Mouse (Mus musculus) large intestine, adult 2 months (tissue): Measurements from ENCODE around the gene Vmn1r120. TPM values are rescaled to one million over a fixed set of nuclear protein-coding genes. Genes with fewer than 3 reads are reported as not detected.
"Not testable (repeated sequence)": the region's sequence is repeated elsewhere in the genome, so short reads cannot be mapped to it uniquely, and the experiment has no call there.

ENCODE experiments used
- DNase-seq: peaks from one replicate; pipeline ENCODE4 v3.0.0-alpha.2; 2012; ENCODE audit warnings: low read depth, low spot score
- WGBS: fragments of 180-500 bp; shearing (Covaris S2); methylation state at CpG from one replicate; pipeline ENCODE4 v1.1.7; 2018; 5-methylcytosine and 5-hydroxymethylcytosine counted together
- polyA plus RNA-seq: library from polyadenylated mRNA; depleted of rRNA; stranded (reverse); fragments of >200 nt; gene quantifications from 2 replicates; pipeline ENCODE4 v1.2.3, GENCODE M21; 2012; rRNA removed

Vmn1r120 gene
- polyA plus RNA-seq: not detected in 2 replicates

GRCm38 (mm10) chr7:21053684-21054083 is at the start of gene Vmn1r120:
TSS of gene Vmn1r120 (minus strand) at chr7:21053784.
- 84% methylated on average over 1 of the region's 1 CpGs for WGBS
- DNase-seq: not testable (repeated sequence)

DNA sequence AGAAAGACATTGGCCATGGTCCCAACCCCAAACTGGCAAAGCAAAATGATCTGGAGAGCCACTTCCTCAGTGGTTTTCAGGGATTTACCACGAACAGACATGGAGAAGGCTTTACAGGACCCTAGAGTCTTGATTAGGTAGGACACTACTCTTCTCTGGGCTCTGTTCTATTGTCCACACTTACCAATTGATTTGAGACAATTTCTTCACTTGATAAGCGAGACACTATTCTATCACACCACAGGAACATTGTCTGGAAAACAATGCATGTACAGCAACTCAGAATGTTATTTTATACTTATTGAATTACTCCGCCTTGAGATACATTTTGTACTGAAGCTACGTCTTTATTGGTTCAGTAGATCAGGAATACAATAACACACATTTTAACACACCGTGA is 44.8 kb upstream of the Vmn1r120 start, which contains the start of gene Vmn1r121:
TSS of gene Vmn1r121 (minus strand) at position 101 of the 400 bp plus-strand sequence.
- WGBS: 65% methylated on average over 5 of the region's 5 CpGs
- DNase-seq: not testable (repeated sequence)

- WGBS: no CpG with 5 or more reads among the region's 2 CpGs
- DNase-seq: not testable (repeated sequence)
Measured at GRCm38 (mm10) chr7:21012355-21012754, 41.2 kb downstream of the Vmn1r120 start, which contains the start of gene Vmn1r119. TSS of gene Vmn1r119 (minus strand) at chr7:21012455.

Other genes with a start within 250 kb of the Vmn1r120 start
- not detected in 2 replicates for gene Vmn1r114, start 241.6 kb downstream of the Vmn1r120 start, polyA plus RNA-seq
- gene Vmn1r115, start 208.8 kb downstream of the Vmn1r120 start, polyA plus RNA-seq: not detected in 2 replicates
- gene Vmn1r116, start 181.5 kb downstream of the Vmn1r120 start, polyA plus RNA-seq: not detected in 2 replicates
- gene Vmn1r117, start 169.7 kb downstream of the Vmn1r120 start, polyA plus RNA-seq: not detected in 2 replicates
- gene Vmn1r118, start 141.4 kb downstream of the Vmn1r120 start, polyA plus RNA-seq: not detected in 2 replicates
- gene Vmn1r119, start 41.3 kb downstream of the Vmn1r120 start, polyA plus RNA-seq: not detected in 2 replicates
- not detected in 2 replicates for gene Vmn1r121, start 44.7 kb upstream of the Vmn1r120 start, polyA plus RNA-seq
- not detected in 2 replicates for gene Vmn1r122, start 80.3 kb upstream of the Vmn1r120 start, polyA plus RNA-seq
- not detected in 2 replicates for gene Vmn1r123, start 108.4 kb upstream of the Vmn1r120 start, polyA plus RNA-seq
- gene Gm5157, start 136.6 kb upstream of the Vmn1r120 start, polyA plus RNA-seq: not detected in 2 replicates
- not detected in 2 replicates for gene Vmn1r124, start 206.8 kb upstream of the Vmn1r120 start, polyA plus RNA-seq
- gene Vmn1r125, start 218.4 kb upstream of the Vmn1r120 start, polyA plus RNA-seq: not detected in 2 replicates
- not detected in 2 replicates for gene Vmn1r126, start 247.7 kb upstream of the Vmn1r120 start, polyA plus RNA-seq